Mouse (Mus musculus) frontal cortex, postnatal 10 days (tissue): ENCODE measurements at regions not wholly inside any gene's neighbourhood (a gene's known extent, or its start where the extent isn't known, plus 50 kb on each side); places are given as distances from the start of the nearest gene placed in this dataset.

Experiments used
- DNase-seq, 2 experiments: peaks; one replicate each; pipeline ENCODE4 v3.0.0; 2022; ENCODE audit warnings: low spot score in 2 of 2, mixed read lengths in 1 of 2

DNA sequence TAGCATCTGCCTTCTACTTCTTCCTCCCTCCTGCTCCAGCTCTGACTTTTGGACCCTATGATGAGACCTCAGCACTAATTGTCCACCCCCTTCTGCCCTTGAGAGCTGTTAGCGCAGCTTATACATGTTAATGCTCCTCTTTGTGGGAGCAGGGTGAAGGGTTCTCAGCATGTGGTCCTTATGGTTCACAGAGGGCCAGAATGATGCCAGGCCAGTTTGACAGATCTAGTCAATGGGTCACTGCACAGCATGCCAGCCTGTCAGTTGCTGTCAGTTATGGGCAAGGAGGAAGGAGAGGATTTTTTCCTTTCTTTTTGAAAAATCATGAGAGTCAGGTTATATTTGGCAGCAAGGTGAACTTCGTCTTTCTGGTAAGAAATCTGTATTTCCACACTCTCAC, 68.4 kb downstream of the 4931417E11Rik start:
- DNase-seq, result no peak

GRCm38 (mm10) chr6:73389301-73389700, 80.2 kb downstream of the 4931417E11Rik start:
- DNase-seq, result no peak

DNA sequence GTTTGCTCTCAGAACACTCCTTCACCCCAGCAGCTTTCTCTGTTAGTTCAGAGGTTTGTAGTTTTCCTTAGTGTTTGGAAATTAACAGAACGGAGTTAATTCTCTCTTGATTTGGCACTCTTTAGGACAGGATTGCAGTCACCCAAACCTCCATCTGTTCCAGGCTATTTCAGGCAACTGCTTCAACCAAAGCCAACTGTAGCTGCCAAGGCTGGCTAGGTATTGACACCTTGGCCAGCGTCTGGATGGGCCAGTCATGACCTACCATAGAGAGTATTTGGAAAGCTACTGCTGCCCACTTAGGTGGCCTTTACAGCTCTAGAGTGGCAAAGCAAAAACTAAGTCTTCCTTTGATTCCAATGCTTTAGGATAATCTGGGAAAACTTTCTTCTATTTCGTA, 83.2 kb downstream of the 4931417E11Rik start:
- no peak for DNase-seq

DNA sequence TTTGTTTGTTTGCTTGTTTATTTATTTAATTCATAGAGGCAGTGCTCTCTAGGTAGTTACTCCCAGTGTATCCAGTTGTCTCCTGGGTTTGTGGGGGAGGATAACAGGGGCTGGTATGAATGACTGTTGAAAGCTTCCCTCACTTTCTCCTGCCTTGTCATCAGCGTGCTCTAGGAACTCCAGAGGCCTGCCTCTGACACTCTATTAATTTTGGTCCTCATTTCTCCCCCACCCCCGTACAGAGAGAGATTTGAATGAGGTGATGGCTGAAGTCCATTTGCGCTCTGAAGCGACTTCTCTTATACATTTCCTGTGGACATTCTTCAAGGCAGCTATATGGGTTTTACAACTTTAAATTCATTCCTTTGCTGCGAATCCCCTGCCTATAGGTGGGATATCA, 89.6 kb downstream of the 4931417E11Rik start:
- DNase-seq, result no peak

DNA sequence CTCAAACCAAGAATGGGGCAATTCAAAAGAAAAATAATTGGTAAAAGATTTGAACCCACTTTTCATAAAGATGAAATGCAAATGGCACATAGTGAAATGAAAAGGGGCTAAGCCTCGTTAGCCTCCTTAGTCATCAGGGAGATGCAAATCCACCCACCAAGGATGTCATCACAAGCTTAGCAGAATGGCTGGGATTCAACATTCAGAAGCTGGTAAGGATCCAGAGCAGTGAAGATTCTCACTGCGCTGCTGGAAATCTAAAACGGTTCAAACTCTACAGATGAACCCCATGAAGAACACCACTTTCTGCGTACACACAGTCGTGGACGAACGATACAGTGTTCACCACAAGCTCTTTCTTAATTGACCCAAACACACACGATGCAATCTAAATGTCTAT, 91.6 kb downstream of the 4931417E11Rik start:
- peak in 1 of 2 experiments; percentile 18 for DNase-seq

DNA sequence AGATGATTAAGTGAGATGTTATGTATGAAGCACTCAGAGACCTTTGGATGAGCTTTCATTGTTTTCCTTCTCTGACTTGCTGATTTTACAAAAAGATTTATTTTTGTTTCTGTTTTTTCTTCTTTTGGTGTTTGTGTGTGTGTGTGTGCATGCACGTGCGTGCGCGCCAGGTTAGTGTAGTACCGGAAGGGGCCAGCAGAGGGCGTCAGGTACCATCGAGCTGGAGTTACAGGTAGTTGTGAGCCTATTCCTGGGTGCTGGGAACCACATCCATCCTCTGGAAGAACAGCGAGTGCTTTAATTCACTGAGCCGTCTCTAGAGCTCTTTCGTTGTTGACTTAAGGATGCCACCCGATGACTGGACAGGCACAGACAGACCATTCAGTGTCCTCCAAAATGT, 93.2 kb downstream of the 4931417E11Rik start:
- no peak for DNase-seq

GRCm38 (mm10) chr6:73372901-73373300, 96.6 kb downstream of the 4931417E11Rik start:
- no peak for DNase-seq

DNA sequence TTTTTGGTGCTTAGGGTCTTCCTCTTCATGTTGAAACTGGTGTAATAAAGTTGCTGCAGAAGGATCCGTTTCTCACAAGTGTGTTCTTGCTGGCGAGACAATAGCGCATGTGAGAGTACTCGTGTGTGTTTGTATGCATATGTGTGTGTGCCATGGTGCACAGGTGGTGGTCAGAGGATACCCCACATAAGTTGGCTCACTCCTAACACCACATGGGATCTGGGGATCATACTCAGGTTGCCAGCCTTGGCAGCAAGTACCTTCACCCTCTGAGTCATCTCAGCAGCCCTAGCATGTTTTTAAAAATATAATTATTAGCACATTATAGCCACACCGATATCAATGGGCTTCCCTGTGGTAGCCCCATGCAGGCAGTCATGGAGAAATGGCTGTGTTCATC, 97.6 kb downstream of the 4931417E11Rik start:
- no peak for DNase-seq

GRCm38 (mm10) chr6:73370901-73371300, 98.6 kb downstream of the 4931417E11Rik start:
- DNase-seq, result no peak

DNA sequence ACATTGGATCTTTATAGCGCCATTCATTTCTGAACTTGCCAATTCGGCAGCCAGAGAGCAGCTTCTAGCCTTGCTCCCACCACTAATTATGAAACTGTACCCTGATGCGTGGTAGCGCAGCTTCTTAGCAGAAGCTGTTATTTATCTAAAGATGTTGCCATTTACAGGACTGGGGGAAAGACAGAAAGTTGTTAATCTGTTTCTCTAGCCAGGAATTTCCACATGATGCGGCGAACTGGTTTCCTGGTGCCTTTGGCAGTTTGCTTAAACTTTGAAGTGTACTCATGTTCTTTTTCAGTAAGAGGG, 100.7 kb downstream of the 4931417E11Rik start:
- DNase-seq, result no peak

GRCm38 (mm10) chr6:73368047-73368835, 101.2 kb downstream of the 4931417E11Rik start:
- no peak for DNase-seq

GRCm38 (mm10) chr6:73367616-73368015, 101.9 kb downstream of the 4931417E11Rik start:
- DNase-seq, result peak in 1 of 2 experiments; percentile 62

GRCm38 (mm10) chr6:73366626-73367025, 102.8 kb downstream of the 4931417E11Rik start:
- DNase-seq, result no peak

GRCm38 (mm10) chr6:73365306-73365705, 104.2 kb downstream of the 4931417E11Rik start:
- DNase-seq, result no peak

GRCm38 (mm10) chr6:73334995-73335394, 86.8 kb downstream of the Suclg1 start:
- DNase-seq, result no peak

DNA sequence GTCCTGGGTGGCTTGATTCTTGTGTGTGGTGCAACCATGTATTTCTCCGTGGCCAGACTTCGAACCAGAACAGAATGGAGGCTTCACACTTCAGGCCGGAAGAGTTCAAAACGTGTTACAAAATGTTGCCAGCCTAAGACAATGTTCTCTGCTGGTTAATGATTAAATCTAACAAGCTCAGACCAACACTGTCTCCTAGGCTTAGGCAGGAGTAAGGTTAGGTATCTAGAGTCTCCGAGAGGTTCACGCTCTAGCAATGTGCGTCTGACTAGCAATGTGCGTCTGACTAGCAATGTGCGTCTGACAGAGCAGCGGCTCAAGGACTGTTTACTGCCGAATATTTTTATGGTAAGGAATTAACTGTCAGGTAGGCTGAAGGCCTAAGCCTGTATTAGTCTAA, 81.5 kb downstream of the Suclg1 start:
- no peak for DNase-seq
